Mouse (Mus musculus): ENCODE data around the gene Col23a1.

Gene Col23a1

DNA sequence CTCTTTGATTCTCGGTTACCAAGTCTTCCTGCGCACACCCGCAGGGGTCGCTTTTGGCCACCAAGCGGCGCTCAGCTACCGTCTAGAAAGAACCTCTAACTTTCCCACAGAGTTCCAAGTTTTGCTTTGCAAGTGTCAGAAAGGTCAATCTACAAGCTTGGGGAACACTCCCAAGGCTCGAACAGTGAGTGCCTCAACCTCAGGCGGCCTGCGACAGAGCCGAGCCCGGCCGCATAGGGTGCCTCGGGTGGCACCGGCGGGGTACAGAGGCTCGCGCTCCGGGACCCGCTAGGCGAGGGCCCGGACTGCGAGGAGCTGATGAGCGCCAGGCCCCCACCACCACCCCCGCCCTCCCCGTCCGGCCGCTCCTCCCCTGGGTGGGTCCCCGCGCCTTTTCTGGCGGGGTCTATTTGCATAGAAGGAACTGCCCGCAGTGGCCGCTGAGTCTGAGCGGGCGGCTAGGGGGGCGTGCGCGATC lies at the start of gene Col23a1:
Gene Col23a1 (plus strand): TSS at position 357 of the 478 bp plus-strand sequence.
- DNase-seq (ENCODE audit: low spot score in 2 of 2): peak; percentile 53 to 77

DNA sequence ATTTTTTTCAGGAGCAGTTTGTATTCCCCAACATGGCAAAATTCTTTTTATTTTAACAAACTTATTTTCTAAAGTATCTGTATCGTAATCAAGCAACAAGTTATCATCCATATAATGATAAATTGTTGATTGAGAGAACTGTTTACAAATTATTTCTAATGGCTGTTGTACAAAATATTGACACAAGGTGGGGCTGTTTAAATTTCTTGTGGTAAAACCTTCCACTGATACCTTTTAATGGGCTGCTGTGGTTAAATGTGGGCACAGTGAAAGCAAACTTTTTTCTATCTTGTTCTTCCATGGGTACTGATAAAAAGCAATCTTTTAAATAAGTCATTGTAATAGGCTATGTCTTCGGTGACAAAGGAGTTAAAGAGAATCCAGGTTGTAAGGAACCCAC lies 46.8 kb upstream of the Col23a1 start:
- DNase-seq (ENCODE audit: low spot score in 2 of 2): no peak

GRCm38 (mm10) chr11:51257006-51257405 lies 32.7 kb upstream of the Col23a1 start:
- no peak for DNase-seq (ENCODE audit: low spot score in 2 of 2)

- DNase-seq (ENCODE audit: low spot score in 2 of 2): no peak
These were observed 28.0 kb upstream of the Col23a1 start, which contains the start of gene Clk4 for GRCm38 (mm10) chr11:51261680-51262219. Gene Clk4, plus strand, starts transcription at chr11:51261730.

- DNase-seq (ENCODE audit: low spot score in 2 of 2): peak; percentile 98 to 99
These were observed 27.1 kb upstream of the Col23a1 start, which contains the start of gene BC049762 for GRCm38 (mm10) chr11:51262342-51263285. Gene BC049762, minus strand, starts transcription at chr11:51263046.

- DNase-seq (ENCODE audit: low spot score in 2 of 2): no peak
These were observed 26.4 kb upstream of the Col23a1 start for GRCm38 (mm10) chr11:51263286-51263831.

GRCm38 (mm10) chr11:51264352-51264751 lies 25.4 kb upstream of the Col23a1 start:
- peak; percentile 42 to 47 for DNase-seq (ENCODE audit: low spot score in 2 of 2)

DNA sequence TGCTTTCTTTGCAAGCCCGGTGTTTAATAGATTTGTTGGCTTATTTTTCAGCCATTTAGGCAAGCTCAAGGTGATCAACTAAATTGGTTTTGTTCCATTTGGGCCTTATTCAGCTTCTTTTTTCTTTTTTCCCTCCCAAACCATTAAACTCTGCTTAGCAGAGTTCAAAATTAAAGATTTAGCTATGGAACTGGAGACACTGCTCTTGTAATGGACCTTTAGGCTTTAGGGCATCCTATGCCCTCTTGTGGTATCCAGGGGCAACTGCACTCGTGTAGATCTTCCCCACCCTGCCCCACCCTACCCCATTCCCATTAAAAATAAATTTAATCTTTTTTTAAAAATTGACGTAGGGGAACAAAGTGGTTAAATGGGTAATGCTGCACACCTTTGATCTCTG lies 24.4 kb upstream of the Col23a1 start:
- DNase-seq (ENCODE audit: low spot score in 2 of 2): peak; percentile 12 to 28

DNA sequence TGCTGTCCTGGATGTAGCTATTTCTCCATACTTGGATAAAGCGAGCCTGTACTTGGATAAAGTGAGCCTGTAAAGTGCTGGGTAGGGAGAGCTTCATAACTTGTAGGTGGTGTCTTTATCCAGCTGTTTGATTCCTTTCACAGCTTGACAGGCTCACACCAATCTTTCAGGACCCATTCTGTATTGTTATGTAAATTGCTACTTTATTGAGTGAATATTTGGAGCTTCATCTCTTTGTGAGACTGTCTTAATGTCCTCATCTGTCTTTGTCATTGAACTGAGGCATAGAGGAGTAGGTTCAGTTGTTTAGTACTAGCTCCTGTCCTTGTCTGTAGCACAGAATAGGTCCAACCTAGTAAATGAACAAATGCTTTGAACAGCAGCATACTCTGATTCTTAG lies 15.3 kb upstream of the Col23a1 start:
- DNase-seq (ENCODE audit: low spot score in 2 of 2): no peak

GRCm38 (mm10) chr11:51290066-51290955 lies 591 bp downstream of the Col23a1 start:
- DNase-seq (ENCODE audit: low spot score in 2 of 2): peak; percentile 6 to 10

DNA sequence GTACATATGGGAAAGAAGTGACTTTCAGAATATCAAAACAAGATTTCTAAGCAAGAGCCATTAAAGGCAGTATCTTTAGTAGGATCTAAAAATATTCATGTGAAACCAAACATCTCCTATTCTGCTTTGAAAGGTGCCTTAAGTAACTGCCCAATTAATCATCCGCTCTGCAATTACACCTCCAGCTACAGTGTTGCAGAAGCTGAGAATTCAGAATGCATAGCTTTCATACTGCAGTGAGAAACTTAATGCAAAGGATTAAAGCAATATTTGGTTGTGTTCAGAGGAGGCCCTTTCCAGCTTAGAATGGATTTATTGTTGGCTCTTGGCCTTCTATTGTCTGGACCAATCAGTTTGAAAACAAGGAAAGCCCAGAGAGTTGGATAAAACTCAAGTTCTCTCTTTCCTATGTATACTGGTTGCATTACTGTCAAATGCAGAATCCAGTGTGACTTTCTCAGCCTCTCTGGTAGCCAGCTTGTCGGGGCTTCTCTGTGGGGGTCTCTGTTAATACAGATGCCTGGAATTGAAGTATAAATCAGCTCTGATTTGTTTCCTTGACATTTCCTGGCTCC lies 4.3 kb downstream of the Col23a1 start:
- no peak for DNase-seq (ENCODE audit: low spot score in 2 of 2)

DNA sequence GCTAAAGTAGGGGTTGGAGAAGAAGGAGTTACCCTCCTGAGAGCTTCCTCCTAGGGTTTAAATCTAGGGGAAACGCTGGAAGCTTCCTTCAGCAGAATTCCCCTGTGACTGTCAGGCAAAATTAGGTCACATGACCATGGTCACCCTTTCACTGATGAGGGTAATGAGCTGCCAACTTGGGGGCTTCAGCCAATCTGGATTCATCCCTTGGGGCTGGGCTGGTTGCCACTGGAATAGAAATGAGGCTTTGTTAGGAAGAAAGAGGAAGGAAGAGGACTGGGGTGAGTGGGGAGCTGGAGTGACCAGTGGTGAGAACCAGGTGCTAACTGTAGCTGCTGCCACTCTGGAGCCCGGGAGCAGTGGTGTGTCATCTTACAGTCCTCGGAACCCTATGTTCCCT lies 6.0 kb downstream of the Col23a1 start:
- DNase-seq (ENCODE audit: low spot score in 2 of 2): no peak

DNA sequence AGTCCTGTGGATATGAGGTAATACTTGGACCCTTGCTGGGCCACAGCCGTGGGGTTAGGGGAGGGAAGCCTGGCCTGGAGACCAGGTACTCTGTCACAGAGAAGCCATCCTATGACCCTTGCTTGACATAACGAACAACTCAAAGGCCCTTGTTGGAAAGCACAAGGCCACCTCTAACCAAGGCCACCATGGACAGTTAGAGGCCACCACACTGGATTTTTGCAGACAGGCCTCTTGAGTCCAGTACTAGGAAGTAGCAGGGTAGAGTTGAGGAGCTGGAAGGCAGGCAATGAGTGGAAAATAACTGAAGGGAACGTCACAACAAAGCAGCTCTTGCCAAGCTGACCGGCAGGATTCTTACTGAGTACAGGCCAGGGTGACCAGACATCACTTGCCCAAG lies 9.0 kb downstream of the Col23a1 start:
- no peak for DNase-seq (ENCODE audit: low spot score in 2 of 2)

GRCm38 (mm10) chr11:51302396-51302795 lies 12.7 kb downstream of the Col23a1 start:
- DNase-seq (ENCODE audit: low spot score in 2 of 2): no peak

DNA sequence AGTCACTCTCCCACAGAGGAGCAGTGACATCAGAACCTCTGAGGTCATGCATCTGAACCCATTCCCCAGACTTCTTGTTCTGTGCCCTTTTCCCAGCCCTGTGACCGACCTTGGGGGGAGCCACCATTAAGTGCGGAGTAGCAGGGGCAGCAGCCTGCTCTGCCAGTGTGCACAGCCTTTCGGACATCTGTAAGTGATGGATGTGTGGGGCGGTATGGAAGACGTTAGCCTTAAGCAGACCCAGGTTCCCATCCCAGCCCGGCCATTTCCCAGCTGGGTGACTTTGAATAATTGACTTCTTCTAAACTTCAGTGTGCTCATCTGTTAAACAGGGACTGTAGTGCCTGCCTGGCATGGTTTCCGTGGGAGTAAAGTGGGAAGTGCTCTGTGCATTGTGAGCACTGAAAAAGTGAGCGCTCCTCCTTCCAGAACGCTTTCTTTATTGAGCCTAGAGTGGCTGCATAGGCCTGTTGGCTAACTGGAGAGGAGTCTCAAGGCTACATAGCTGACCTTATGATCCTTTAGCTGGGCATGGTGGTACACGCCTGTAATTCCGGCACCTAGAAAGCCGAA lies 14.3 kb downstream of the Col23a1 start:
- no peak for DNase-seq (ENCODE audit: low spot score in 2 of 2)

DNA sequence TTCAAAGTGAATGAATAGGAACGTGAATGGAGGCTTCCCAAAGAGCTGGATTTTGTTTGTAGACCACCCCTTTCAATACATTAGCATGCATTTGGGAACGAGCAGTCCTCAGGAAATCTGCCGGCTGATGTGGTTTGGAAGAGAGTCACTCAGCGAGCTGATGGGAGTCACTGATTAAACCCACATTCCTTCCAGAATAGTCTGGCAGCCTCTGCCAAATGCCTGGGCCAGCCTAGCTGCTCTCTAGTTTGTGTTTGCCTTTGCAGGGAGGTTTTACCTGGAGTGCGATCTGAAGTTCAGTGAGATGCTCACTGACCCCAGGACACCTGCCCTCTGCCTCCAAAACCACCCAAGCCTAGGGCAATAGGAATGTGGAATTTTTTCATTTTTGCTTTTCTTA lies 18.6 kb downstream of the Col23a1 start:
- DNase-seq (ENCODE audit: low spot score in 2 of 2): no peak

GRCm38 (mm10) chr11:51311846-51312245 lies 22.1 kb downstream of the Col23a1 start:
- DNase-seq (ENCODE audit: low spot score in 2 of 2): no peak

DNA sequence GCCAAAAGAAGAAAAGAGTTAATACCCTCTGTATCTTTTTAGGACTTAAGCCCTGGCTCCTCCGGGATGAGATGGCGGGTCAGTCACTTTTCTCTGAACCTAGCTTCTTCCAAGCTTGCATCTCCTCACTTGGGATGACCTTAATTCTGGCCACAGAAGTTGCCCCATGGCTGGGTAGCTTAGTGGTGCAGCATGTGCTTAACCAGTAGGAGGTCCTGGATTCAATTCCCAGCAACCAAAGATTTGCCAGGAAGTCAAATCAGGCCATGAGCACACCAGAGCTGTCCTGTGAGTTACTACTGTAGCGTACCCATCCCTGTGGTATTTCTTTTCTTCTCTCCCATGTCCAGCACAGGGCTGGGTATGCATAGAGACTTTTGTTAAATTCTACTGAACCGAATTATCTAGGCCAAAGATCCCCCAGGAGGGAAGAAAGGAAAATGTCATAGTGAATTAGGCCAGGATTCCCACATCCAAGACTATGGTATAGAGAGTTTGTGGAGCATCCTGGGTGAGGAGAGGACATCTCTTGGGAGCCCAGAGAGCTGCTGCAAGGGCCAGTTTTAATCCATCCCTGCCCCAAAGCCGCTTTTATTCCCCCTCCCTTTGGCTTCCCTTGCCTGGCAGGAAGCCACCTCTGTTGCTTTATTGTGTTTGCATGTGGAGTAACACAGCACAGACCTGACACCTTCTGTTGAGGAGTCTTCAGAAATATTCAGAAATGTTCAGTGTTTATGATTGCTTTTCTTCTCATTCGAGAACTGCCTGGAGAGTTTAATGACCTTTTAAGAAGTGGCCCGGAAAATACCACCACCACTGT lies 26.5 kb downstream of the Col23a1 start:
- no peak for DNase-seq (ENCODE audit: low spot score in 2 of 2)

DNA sequence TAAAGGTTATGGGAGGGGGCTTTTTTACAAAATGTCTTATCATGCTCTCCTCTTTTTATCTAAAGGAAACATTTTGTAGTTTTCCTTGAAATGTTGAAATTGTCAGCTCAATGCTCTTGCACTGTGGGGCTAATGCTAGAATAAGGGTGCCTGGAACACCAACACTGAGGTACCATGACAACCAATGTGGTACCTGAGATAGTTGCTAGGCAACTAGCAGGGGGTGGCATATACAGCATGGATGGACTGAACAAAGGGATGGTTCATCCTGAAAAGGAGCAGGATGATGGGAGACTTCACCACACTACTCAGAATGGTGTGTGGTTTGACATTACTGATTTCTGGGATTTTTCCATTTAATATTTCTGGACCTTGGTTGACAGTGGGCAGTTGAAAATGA lies 30.9 kb downstream of the Col23a1 start:
- no peak for DNase-seq (ENCODE audit: low spot score in 2 of 2)

GRCm38 (mm10) chr11:51326908-51327307 lies 37.2 kb downstream of the Col23a1 start:
- DNase-seq (ENCODE audit: low spot score in 2 of 2): no peak

Data from heart, adult 9 months (tissue).